Mouse (Mus musculus): ENCODE results near the gene Entpd1. TPM values are rescaled to one million over a fixed set of nuclear protein-coding genes. Genes with fewer than 3 reads are reported as not detected.
"Not testable (repeated sequence)": the region's sequence is repeated elsewhere in the genome, so short reads cannot be mapped to it uniquely, and the experiment has no call there.

Entpd1 gene
- polyA plus RNA-seq, 1 experiment from 2014 or later = 8.6 TPM

- H3K9me3 ChIP-seq = no peaks in the 10 kb centered on the region
- H3K9ac ChIP-seq (replicated peaks) = peak overlapping the region; percentile 47
- H3K27me3 ChIP-seq = no peaks in the 10 kb centered on the region
- H3K4me2 ChIP-seq (replicated peaks) = peak overlapping the region; percentile 59
- H3K27ac ChIP-seq (replicated peaks) = peak overlapping the region; percentile 86
- WGBS = 0% methylated on average over 10 of the region's 10 CpGs
- H3K36me3 ChIP-seq = peaks cover 13% of the 10 kb centered on the region
- ATAC-seq (replicated peaks) = peak; percentile 4; the same call in 1 of the 2 replicates
- H3K4me1 ChIP-seq = peaks cover 23% of the 10 kb centered on the region
- peak overlapping the region; percentile 73 for H3K4me3 ChIP-seq
Observed at GRCm38 (mm10) chr19:40589530-40589880, 22.7 kb upstream of the Entpd1 start.

- no peaks in the 10 kb centered on the region for H3K4me1 ChIP-seq
- H3K27ac ChIP-seq (replicated peaks) = no peak overlapping the region
- H3K4me2 ChIP-seq (replicated peaks) = no peak overlapping the region
- no peaks in the 10 kb centered on the region for H3K9me3 ChIP-seq
- 91% methylated on average over 3 of the region's 3 CpGs for WGBS
- no peak for ATAC-seq (replicated peaks)
- no peak overlapping the region for H3K9ac ChIP-seq (replicated peaks)
- no peak overlapping the region for H3K4me3 ChIP-seq
- H3K36me3 ChIP-seq = peaks cover 14% of the 10 kb centered on the region
- no peaks in the 10 kb centered on the region for H3K27me3 ChIP-seq
Observed at GRCm38 (mm10) chr19:40595231-40595630, 16.9 kb upstream of the Entpd1 start.

- Histone ChIP-seq H3K36me3 (peaks cover 14% of the 10 kb centered on the region), H3K4me3 (no peak overlapping the region), H3K4me2 (replicated peaks) (no peak overlapping the region), H3K27me3 (no peaks in the 10 kb centered on the region), H3K4me1 (no peaks in the 10 kb centered on the region), H3K9ac (replicated peaks) (no peak overlapping the region), H3K27ac (replicated peaks) (no peak overlapping the region), H3K9me3 (no peaks in the 10 kb centered on the region)
- WGBS = 70% methylated on average over 8 of the region's 8 CpGs
- no peak for ATAC-seq (replicated peaks)
Observed at GRCm38 (mm10) chr19:40595831-40596230, 16.3 kb upstream of the Entpd1 start.

- 89% methylated on average over 5 of the region's 5 CpGs for WGBS
Observed at GRCm38 (mm10) chr19:40600846-40601245, 11.3 kb upstream of the Entpd1 start.

GRCm38 (mm10) chr19:40601870-40602269 lies 10.3 kb upstream of the Entpd1 start:
- Histone ChIP-seq H3K9me3 (no peaks in the 10 kb centered on the region), H3K27me3 (no peaks in the 10 kb centered on the region), H3K36me3 (peaks cover 24% of the 10 kb centered on the region), H3K4me1 (no peaks in the 10 kb centered on the region), H3K4me2 (replicated peaks) (no peak overlapping the region), H3K27ac (replicated peaks) (no peak overlapping the region), H3K9ac (replicated peaks) (no peak overlapping the region), H3K4me3 (no peak overlapping the region)
- WGBS = 93% methylated on average over 3 of the region's 3 CpGs
- no peak for ATAC-seq (replicated peaks)

More at GRCm38 (mm10) chr19:40600846-40601245, 11.3 kb upstream of the Entpd1 start:
- not testable (repeated sequence) for H3K9ac ChIP-seq (replicated peaks); H3K27ac ChIP-seq (replicated peaks); H3K4me1 ChIP-seq; ATAC-seq (replicated peaks); H3K27me3 ChIP-seq; H3K4me2 ChIP-seq (replicated peaks); H3K4me3 ChIP-seq; H3K9me3 ChIP-seq
- peaks cover 18% of the 10 kb centered on the region for H3K36me3 ChIP-seq

GRCm38 (mm10) chr19:40605189-40605588 lies 7.0 kb upstream of the Entpd1 start:
- Histone ChIP-seq H3K27ac (replicated peaks) (no peak overlapping the region), H3K4me3 (no peak overlapping the region), H3K36me3 (peaks cover 47% of the 10 kb centered on the region), H3K4me1 (no peaks in the 10 kb centered on the region), H3K9me3 (no peaks in the 10 kb centered on the region), H3K27me3 (no peaks in the 10 kb centered on the region), H3K9ac (replicated peaks) (no peak overlapping the region), H3K4me2 (replicated peaks) (no peak overlapping the region)
- 94% methylated on average over 9 of the region's 9 CpGs for WGBS
- no peak for ATAC-seq (replicated peaks)

- H3K4me2 ChIP-seq (replicated peaks) = no peak overlapping the region
- no peaks in the 10 kb centered on the region for H3K9me3 ChIP-seq
- 90% methylated on average over 6 of the region's 6 CpGs for WGBS
- no peak overlapping the region for H3K4me3 ChIP-seq
- ATAC-seq (replicated peaks) = no peak
- no peak overlapping the region for H3K27ac ChIP-seq (replicated peaks)
- no peaks in the 10 kb centered on the region for H3K27me3 ChIP-seq
- no peak overlapping the region for H3K9ac ChIP-seq (replicated peaks)
- peaks cover 13% of the 10 kb centered on the region for H3K4me1 ChIP-seq
- H3K36me3 ChIP-seq = peaks cover 41% of the 10 kb centered on the region
Observed at GRCm38 (mm10) chr19:40607676-40608075, 4.5 kb upstream of the Entpd1 start.

- Histone ChIP-seq H3K36me3 (no peaks in the 10 kb centered on the region), H3K27ac (replicated peaks) (no peak overlapping the region), H3K9me3 (no peaks in the 10 kb centered on the region), H3K4me1 (peaks cover 13% of the 10 kb centered on the region), H3K9ac (replicated peaks) (no peak overlapping the region), H3K27me3 (no peaks in the 10 kb centered on the region), H3K4me2 (replicated peaks) (no peak overlapping the region), H3K4me3 (no peak overlapping the region)
- WGBS = 85% methylated on average over 7 of the region's 7 CpGs
- ATAC-seq (replicated peaks) = no peak
Observed at GRCm38 (mm10) chr19:40614811-40615210, 2.6 kb downstream of the Entpd1 start.

- no peaks in the 10 kb centered on the region for H3K9me3 ChIP-seq
- no peak overlapping the region for H3K4me2 ChIP-seq (replicated peaks)
- no peak overlapping the region for H3K9ac ChIP-seq (replicated peaks)
- H3K4me1 ChIP-seq = peaks cover 10% of the 10 kb centered on the region
- no peaks in the 10 kb centered on the region for H3K27me3 ChIP-seq
- ATAC-seq (replicated peaks) = no peak
- 89% methylated on average over 7 of the region's 7 CpGs for WGBS
- H3K27ac ChIP-seq (replicated peaks) = no peak overlapping the region
- no peak overlapping the region for H3K4me3 ChIP-seq
- no peaks in the 10 kb centered on the region for H3K36me3 ChIP-seq
Observed at GRCm38 (mm10) chr19:40616021-40616420, 3.9 kb downstream of the Entpd1 start.

- H3K27me3 ChIP-seq; H3K4me3 ChIP-seq; H3K9me3 ChIP-seq; H3K4me2 ChIP-seq (replicated peaks); H3K27ac ChIP-seq (replicated peaks); H3K4me1 ChIP-seq; H3K9ac ChIP-seq (replicated peaks); H3K36me3 ChIP-seq; ATAC-seq (replicated peaks): not testable (repeated sequence)
- WGBS = 51% methylated on average over 15 of the region's 26 CpGs
Observed at GRCm38 (mm10) chr19:40621616-40622015, 9.4 kb downstream of the Entpd1 start.

GRCm38 (mm10) chr19:40625935-40626334 lies 13.8 kb downstream of the Entpd1 start:
- H3K36me3 ChIP-seq = no peaks in the 10 kb centered on the region
- no peak for ATAC-seq (replicated peaks)
- no peak overlapping the region for H3K4me3 ChIP-seq
- no peaks in the 10 kb centered on the region for H3K9me3 ChIP-seq
- H3K4me1 ChIP-seq = no peaks in the 10 kb centered on the region
- H3K27ac ChIP-seq (replicated peaks) = no peak overlapping the region
- H3K27me3 ChIP-seq = no peaks in the 10 kb centered on the region
- no peak overlapping the region for H3K9ac ChIP-seq (replicated peaks)
- H3K4me2 ChIP-seq (replicated peaks) = no peak overlapping the region
- WGBS = 66% methylated on average over 12 of the region's 12 CpGs

GRCm38 (mm10) chr19:40628950-40629349 lies 16.8 kb downstream of the Entpd1 start:
- no peaks in the 10 kb centered on the region for H3K36me3 ChIP-seq
- ATAC-seq (replicated peaks) = no peak
- H3K4me3 ChIP-seq = no peak overlapping the region
- no peaks in the 10 kb centered on the region for H3K27me3 ChIP-seq
- no peak overlapping the region for H3K27ac ChIP-seq (replicated peaks)
- no peak overlapping the region for H3K4me2 ChIP-seq (replicated peaks)
- no peak overlapping the region for H3K9ac ChIP-seq (replicated peaks)
- H3K9me3 ChIP-seq = no peaks in the 10 kb centered on the region
- no peaks in the 10 kb centered on the region for H3K4me1 ChIP-seq

GRCm38 (mm10) chr19:40630096-40630495 lies 17.9 kb downstream of the Entpd1 start:
- Histone ChIP-seq H3K4me1 (no peaks in the 10 kb centered on the region), H3K9me3 (no peaks in the 10 kb centered on the region), H3K4me3 (no peak overlapping the region), H3K36me3 (no peaks in the 10 kb centered on the region), H3K9ac (replicated peaks) (no peak overlapping the region), H3K4me2 (replicated peaks) (no peak overlapping the region), H3K27me3 (no peaks in the 10 kb centered on the region), H3K27ac (replicated peaks) (no peak overlapping the region)
- 79% methylated on average over 3 of the region's 3 CpGs for WGBS
- no peak for ATAC-seq (replicated peaks)
